Mouse (Mus musculus) cortical plate, adult 2 months (tissue): Measurements from ENCODE around the gene Zfp507.

Source experiments
- CTCF ChIP-seq: fragments of 200-500 bp; IDR thresholded peaks from 2 replicates; pipeline ENCODE4 v1.5.1; 2011; ENCODE audit warnings: mild to moderate bottlenecking, control low read depth, low read length; ENCODE audit not compliant: insufficient read depth; ENCODE audit errors: extremely low read depth
- POLR2A ChIP-seq: fragments of 200-500 bp; IDR thresholded peaks from 2 replicates; pipeline ENCODE4 v1.6.1; 2011; ENCODE audit warnings: mild to moderate bottlenecking, low read length, control low read depth; ENCODE audit not compliant: insufficient read depth; ENCODE audit errors: extremely low read depth

GRCm38 (mm10) chr7:35771106-35771505, 31.7 kb downstream of the Zfp507 start:
- TF ChIP-seq CTCF (no peak), POLR2A (no peak)
